Mouse (Mus musculus) splenic B cell, adult 2 months (primary cell): Measurements from ENCODE around the gene Rps8.
A peak's percentile ranks its signal among the peaks of the same experiment; 100 is the strongest.

Experiments
- DNase-seq: peaks from one replicate; pipeline ENCODE4 v3.0.0-alpha.2; 2011; ENCODE audit warnings: low read depth, low spot score
- H3K27me3 ChIP-seq: 2 replicates; pipeline ENCODE4 v1.6.1; 2012; ENCODE audit warnings: mild to moderate bottlenecking, low read length, moderate library complexity, mixed read lengths; ENCODE audit not compliant: control insufficient read depth, poor library complexity, insufficient read depth, severe bottlenecking
- H3K36me3 ChIP-seq: 2 replicates; pipeline ENCODE4 v1.6.1; 2012; ENCODE audit warnings: mild to moderate bottlenecking, low read length, moderate library complexity, mixed read lengths; ENCODE audit not compliant: control insufficient read depth, poor library complexity, insufficient read depth, severe bottlenecking

The Rps8 gene

DNA sequence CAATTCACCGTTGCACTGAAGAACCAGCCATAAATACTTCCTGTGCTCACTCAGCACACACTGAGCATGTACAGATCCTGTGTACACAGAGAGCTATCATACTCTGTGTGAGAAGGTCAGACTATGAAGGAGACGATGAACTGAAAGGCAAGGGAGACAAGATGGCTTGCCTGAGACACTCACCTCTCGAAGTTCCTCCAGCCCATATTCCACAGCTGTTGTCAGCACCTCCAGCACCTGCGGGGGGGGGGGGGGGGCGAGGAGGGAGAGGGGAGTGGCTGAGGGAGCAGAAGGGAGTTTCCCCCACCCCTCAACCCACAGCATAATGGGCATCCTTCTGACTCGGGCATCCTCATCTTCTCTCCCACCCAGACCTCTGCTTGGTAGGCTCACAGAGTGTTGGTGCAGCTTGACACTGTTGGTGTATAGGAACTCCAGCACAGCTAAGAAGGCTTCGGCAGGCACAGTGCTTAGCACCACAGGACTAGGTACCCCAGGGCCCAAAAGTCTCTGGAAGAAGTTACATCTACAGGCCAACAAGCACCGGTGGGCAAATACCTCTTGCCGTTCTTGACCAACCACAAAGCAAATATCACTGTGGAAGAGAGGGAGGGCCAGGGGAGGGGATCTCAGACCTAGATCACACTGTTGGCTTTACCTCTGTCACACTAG, 32.4 kb downstream of the Rps8 start:
- Histone ChIP-seq H3K27me3 (no peaks in the 10 kb centered on the region), H3K36me3 (no peaks in the 10 kb centered on the region)
- DNase-seq: peak; percentile 27

DNA sequence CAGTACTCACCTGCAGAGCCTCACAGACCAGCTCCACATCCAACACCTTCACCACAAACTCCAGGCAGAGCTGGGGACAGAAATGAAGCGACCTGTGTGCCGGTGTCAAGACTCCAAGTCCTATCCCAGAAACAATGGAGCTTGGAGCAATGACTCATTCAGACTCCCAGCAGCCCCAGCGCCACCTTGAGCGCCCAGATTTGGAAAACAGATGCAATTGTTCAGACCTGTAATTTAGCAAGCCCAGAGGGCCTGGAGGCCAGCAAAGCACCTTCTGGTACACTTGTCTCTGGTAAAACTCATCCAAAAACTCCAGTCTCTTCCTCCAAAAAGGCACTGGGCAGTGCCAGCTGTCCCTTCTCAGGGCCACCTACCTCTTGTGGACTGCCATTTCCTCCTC, 33.8 kb downstream of the Rps8 start:
- no peaks in the 10 kb centered on the region for H3K27me3 ChIP-seq
- no peak for DNase-seq

GRCm38 (mm10) chr4:117120445-117121414, 35.3 kb downstream of the Rps8 start:
- DNase-seq: peak; percentile 90
- Histone ChIP-seq H3K36me3 (no peaks in the 10 kb centered on the region), H3K27me3 (no peaks in the 10 kb centered on the region)

More for the DNA sequence above, 33.8 kb downstream of the Rps8 start:
- no peaks in the 10 kb centered on the region for H3K36me3 ChIP-seq

GRCm38 (mm10) chr4:117120052-117120444, 36.0 kb downstream of the Rps8 start:
- H3K36me3 ChIP-seq: no peaks in the 10 kb centered on the region
- H3K27me3 ChIP-seq: no peaks in the 10 kb centered on the region
- DNase-seq: no peak

GRCm38 (mm10) chr4:117119636-117120035, 36.4 kb downstream of the Rps8 start:
- DNase-seq: no peak
- H3K27me3 ChIP-seq: no peaks in the 10 kb centered on the region
- H3K36me3 ChIP-seq: no peaks in the 10 kb centered on the region

GRCm38 (mm10) chr4:117117931-117118330, 38.1 kb downstream of the Rps8 start:
- Histone ChIP-seq H3K36me3 (no peaks in the 10 kb centered on the region), H3K27me3 (no peaks in the 10 kb centered on the region)
- DNase-seq: no peak

- Histone ChIP-seq H3K36me3 (no peaks in the 10 kb centered on the region), H3K27me3 (no peaks in the 10 kb centered on the region)
- no peak for DNase-seq
These were observed 40.5 kb downstream of the Rps8 start for GRCm38 (mm10) chr4:117115592-117115991.

- Histone ChIP-seq H3K27me3 (no peaks in the 10 kb centered on the region), H3K36me3 (no peaks in the 10 kb centered on the region)
- DNase-seq: peak; percentile 42
These were observed 42.8 kb downstream of the Rps8 start for GRCm38 (mm10) chr4:117113237-117113636.

GRCm38 (mm10) chr4:117110985-117111384, 45.1 kb downstream of the Rps8 start:
- H3K36me3 ChIP-seq: no peaks in the 10 kb centered on the region
- no peaks in the 10 kb centered on the region for H3K27me3 ChIP-seq
- DNase-seq: no peak

GRCm38 (mm10) chr4:117110249-117110648, 45.8 kb downstream of the Rps8 start:
- no peak for DNase-seq
- no peaks in the 10 kb centered on the region for H3K27me3 ChIP-seq
- H3K36me3 ChIP-seq: no peaks in the 10 kb centered on the region

DNA sequence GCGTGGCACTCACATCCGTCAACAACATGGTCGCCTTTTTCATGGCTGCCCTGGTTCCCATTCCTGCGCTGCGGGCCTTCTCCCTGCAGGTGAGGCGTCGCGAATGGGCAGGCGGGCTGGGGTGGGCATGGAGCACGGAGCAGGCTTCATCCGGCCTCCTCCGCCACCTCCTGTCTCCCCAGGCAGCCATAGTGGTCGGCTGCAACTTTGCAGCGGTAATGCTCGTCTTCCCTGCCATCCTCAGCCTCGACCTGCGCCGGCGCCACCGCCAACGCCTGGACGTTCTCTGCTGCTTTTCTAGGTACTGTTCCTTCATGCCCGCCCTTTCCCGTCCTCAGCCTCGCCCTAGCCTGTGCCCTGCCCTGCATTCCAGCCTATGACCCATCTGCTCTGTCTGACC, 46.7 kb downstream of the Rps8 start:
- Histone ChIP-seq H3K27me3 (no peaks in the 10 kb centered on the region), H3K36me3 (no peaks in the 10 kb centered on the region)
- no peak for DNase-seq

DNA sequence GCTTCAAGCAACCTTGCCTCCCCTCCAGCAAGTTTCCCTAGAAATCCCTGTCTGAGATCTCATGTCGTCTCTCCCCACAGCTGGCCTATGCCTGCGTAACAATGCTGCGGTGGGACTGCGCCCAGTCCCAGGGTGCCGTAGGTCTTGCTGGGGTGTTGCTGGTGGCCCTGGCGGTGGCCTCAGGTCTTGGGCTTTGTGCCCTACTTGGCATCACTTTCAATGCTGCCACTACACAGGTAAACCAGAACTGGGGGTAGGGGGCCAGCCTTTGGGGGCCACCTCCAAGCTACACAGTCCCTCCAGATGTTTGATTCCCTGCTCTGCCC, 47.6 kb downstream of the Rps8 start:
- DNase-seq: no peak
- Histone ChIP-seq H3K36me3 (no peaks in the 10 kb centered on the region), H3K27me3 (no peaks in the 10 kb centered on the region)

DNA sequence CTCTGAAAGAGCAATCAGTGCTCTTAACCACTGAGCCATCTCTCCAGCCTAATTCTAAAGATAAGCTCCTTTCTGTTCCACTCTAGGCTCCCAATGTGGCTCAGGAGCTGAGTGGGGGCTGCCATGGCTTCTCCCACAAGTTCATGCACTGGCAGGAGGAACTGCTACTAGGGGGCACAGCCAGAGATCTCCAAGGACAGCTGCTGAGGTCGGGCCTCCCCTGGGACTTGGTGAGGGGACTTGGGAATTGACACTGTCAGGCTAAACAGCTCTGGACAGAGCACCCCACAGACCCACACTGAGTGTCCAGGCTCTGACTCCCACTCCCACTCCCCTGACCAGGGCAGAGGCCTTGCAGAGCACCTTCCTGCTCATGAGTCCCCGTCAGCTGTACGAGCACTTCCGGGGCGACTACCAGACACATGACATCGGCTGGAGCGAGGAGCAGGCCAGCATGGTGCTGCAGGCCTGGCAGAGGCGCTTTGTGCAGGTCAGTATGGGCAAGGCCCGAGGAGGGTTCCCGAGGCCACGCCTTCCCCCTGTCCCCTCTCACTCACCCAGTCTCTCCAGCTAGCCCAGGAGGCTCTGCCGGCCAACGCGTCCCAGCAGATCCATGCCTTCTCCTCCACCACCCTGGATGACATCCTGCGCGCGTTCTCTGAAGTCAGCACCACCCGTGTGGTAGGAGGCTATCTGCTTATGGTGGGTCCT, 48.1 kb downstream of the Rps8 start:
- Histone ChIP-seq H3K27me3 (no peaks in the 10 kb centered on the region), H3K36me3 (no peaks in the 10 kb centered on the region)
- DNase-seq: no peak

- no peak for DNase-seq
- no peaks in the 10 kb centered on the region for H3K36me3 ChIP-seq
- no peaks in the 10 kb centered on the region for H3K27me3 ChIP-seq
These were observed 50.9 kb downstream of the Rps8 start for GRCm38 (mm10) chr4:117105127-117105526.

DNA sequence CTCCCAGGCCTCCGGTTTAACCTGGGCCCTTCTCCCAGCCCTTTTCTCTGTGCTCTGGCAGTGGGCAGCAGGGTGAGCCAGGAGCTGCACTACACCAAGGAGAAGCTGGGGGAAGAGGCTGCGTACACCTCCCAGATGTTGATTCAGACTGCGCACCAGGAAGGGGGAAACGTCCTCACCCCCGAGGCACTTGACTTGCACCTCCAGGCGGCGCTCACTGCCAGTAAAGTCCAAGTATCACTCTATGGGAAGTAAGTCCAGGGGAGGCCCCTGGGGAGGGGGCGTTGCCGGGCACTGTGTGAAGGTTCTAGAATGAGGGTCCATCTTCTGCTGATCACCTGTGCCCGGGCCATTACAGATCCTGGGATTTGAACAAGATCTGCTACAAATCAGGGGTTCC, 51.4 kb downstream of the Rps8 start:
- H3K27me3 ChIP-seq: no peaks in the 10 kb centered on the region
- H3K36me3 ChIP-seq: no peaks in the 10 kb centered on the region
- peak; percentile 41 for DNase-seq
